ENCODE assay signal across 27 mouse cellular contexts in genomic region chr14:120685263-120685662, GRCm38 (mm10).
DNase-seq lines count a peak whose midpoint lies in the region; ATAC-seq and TF ChIP-seq lines count a peak whose summit lies in the region.
"Had no signal": no experiment of that assay in that cellular context is flagged by ENCODE, and none has a peak within 500 bp of the region (broad histone marks: within the 10 kb centered on the region; RNA-seq: fewer than 3 reads in every experiment).

No protein-coding gene starts in this region.

- no peaks in the 10 kb centered on the region for H3K9me3 ChIP-seq in hindbrain, embryonic 15.5 days
- no peaks in the 10 kb centered on the region for H3K9me3 ChIP-seq in hindbrain, embryonic 12.5 days (replicated peaks)
- no peaks in the 10 kb centered on the region for H3K9me3 ChIP-seq in lung, postnatal 0 days (ENCODE audit: low read length)
- H3K9me3 ChIP-seq: embryonic facial prominence, embryonic 13.5 days; forebrain, embryonic 12.5 days; heart, embryonic 12.5 days; limb, embryonic 13.5 days; liver, embryonic 12.5 days; midbrain, embryonic 12.5 days; neural tube, embryonic 12.5 days had no signal

- ATAC-seq in hindbrain, embryonic 15.5 days (ENCODE audit: low FRiP score, low read depth): 0 out of 2 replicates have a peak, but pooled peaks have one; percentile 30
- no peak for ATAC-seq in hindbrain, embryonic 12.5 days (ENCODE audit: low FRiP score)
- peak; percentile 87 for ATAC-seq in lung, postnatal 0 days
- ATAC-seq: intestine, postnatal 0 days; liver, embryonic 12.5 days; Patski had no signal

- no peak overlapping the region for H3K9ac ChIP-seq in hindbrain, embryonic 15.5 days
- no peak overlapping the region for H3K9ac ChIP-seq in hindbrain, embryonic 12.5 days
- H3K9ac ChIP-seq in lung, postnatal 0 days (replicated peaks; ENCODE audit: low read depth): no peak overlapping the region
- H3K9ac ChIP-seq: embryonic facial prominence, embryonic 13.5 days; forebrain, embryonic 12.5 days; heart, embryonic 12.5 days; limb, embryonic 13.5 days; liver, embryonic 12.5 days; midbrain, embryonic 12.5 days; neural tube, embryonic 12.5 days had no signal

- no peak for TF ChIP-seq POLR2A in cortical plate, adult 2 months (IDR thresholded peaks at IDR 0.05; ENCODE audit: extremely low read depth, insufficient read depth, low read length)

- DNase-seq in lung, postnatal 0 days (ENCODE audit: low spot score): peak; percentile 76
- no peak for DNase-seq in lung, postnatal 25 days (ENCODE audit: low spot score)
- DNase-seq in brain, adult 2 months (ENCODE audit: low read depth, low spot score): peak; percentile 59
- no peak for DNase-seq in urinary bladder, postnatal 14 days (ENCODE audit: low spot score)
- DNase-seq: cerebellum, adult 18-20 months; cerebellum, postnatal 14 days; embryo, embryonic 11 days; gastrocnemius, postnatal 10 days; heart, postnatal 10 days; kidney, postnatal 36 days; layer of hippocampus, postnatal 36 days had no signal

- 82% methylated on average over 4 of the region's 4 CpGs for WGBS in hindbrain, embryonic 15.5 days
- 85% methylated on average over 4 of the region's 4 CpGs for WGBS in hindbrain, embryonic 12.5 days
- WGBS in lung, postnatal 0 days: 53% methylated on average over 4 of the region's 4 CpGs

- TF ChIP-seq CTCF in lung, postnatal 0 days (IDR thresholded peaks at IDR 0.05): no peak
- no peak for TF ChIP-seq CTCF in cortical plate, adult 2 months (IDR thresholded peaks at IDR 0.05; ENCODE audit: extremely low read depth, insufficient read depth, low read length)

- no peaks in the 10 kb centered on the region for H3K36me3 ChIP-seq in hindbrain, embryonic 15.5 days
- no peaks in the 10 kb centered on the region for H3K36me3 ChIP-seq in hindbrain, embryonic 12.5 days
- H3K36me3 ChIP-seq in lung, postnatal 0 days (ENCODE audit: insufficient read depth, low read length): no peaks in the 10 kb centered on the region
- H3K36me3 ChIP-seq: embryonic facial prominence, embryonic 13.5 days; forebrain, embryonic 12.5 days; G1E; heart, embryonic 12.5 days; limb, embryonic 13.5 days; liver, embryonic 12.5 days; midbrain, embryonic 12.5 days; neural tube, embryonic 12.5 days had no signal

- TF ChIP-seq EP300 in lung, postnatal 0 days (IDR thresholded peaks at IDR 0.05): peak; percentile 71

- no peak overlapping the region for H3K27ac ChIP-seq in hindbrain, embryonic 15.5 days (replicated peaks)
- no peak overlapping the region for H3K27ac ChIP-seq in hindbrain, embryonic 12.5 days
- no peak overlapping the region for H3K27ac ChIP-seq in lung, postnatal 0 days (ENCODE audit: low read length)
- peak overlapping the region; percentile 45; the same call in 1 of the 2 replicates for H3K27ac ChIP-seq in cortical plate, adult 2 months (ENCODE audit: insufficient read depth, low read length)
- H3K27ac ChIP-seq: embryonic facial prominence, embryonic 13.5 days; forebrain, embryonic 12.5 days; limb, embryonic 13.5 days; liver, embryonic 12.5 days; midbrain, embryonic 12.5 days; neural tube, embryonic 12.5 days; stomach, postnatal 0 days had no signal

- H3K4me3 ChIP-seq in hindbrain, embryonic 15.5 days: no peak overlapping the region
- H3K4me3 ChIP-seq in hindbrain, embryonic 12.5 days: no peak overlapping the region
- no peak overlapping the region for H3K4me3 ChIP-seq in lung, postnatal 0 days (ENCODE audit: low read depth, low read length)
- no peak overlapping the region for H3K4me3 ChIP-seq in cortical plate, adult 2 months (ENCODE audit: insufficient read depth, low read length)
- H3K4me3 ChIP-seq: embryonic facial prominence, embryonic 13.5 days; erythroblast, embryonic 14.5 days; forebrain, embryonic 12.5 days; heart, embryonic 12.5 days; limb, embryonic 13.5 days; liver, embryonic 12.5 days; midbrain, embryonic 12.5 days; neural tube, embryonic 12.5 days had no signal

- no peak overlapping the region for H3K4me2 ChIP-seq in hindbrain, embryonic 15.5 days
- no peak overlapping the region for H3K4me2 ChIP-seq in hindbrain, embryonic 12.5 days (replicated peaks)
- no peak overlapping the region for H3K4me2 ChIP-seq in lung, postnatal 0 days (replicated peaks; ENCODE audit: low read depth, low read length)
- H3K4me2 ChIP-seq: embryonic facial prominence, embryonic 13.5 days; forebrain, embryonic 12.5 days; heart, embryonic 12.5 days; limb, embryonic 13.5 days; liver, embryonic 12.5 days; midbrain, embryonic 12.5 days; neural tube, embryonic 12.5 days had no signal

- no peaks in the 10 kb centered on the region for H3K4me1 ChIP-seq in hindbrain, embryonic 15.5 days (replicated peaks)
- no peaks in the 10 kb centered on the region for H3K4me1 ChIP-seq in hindbrain, embryonic 12.5 days
- peaks cover 7% of the 10 kb centered on the region for H3K4me1 ChIP-seq in lung, postnatal 0 days (ENCODE audit: insufficient read depth, low read depth, low read length)
- H3K4me1 ChIP-seq in cortical plate, adult 2 months (ENCODE audit: control insufficient read depth, insufficient read depth, low read length): peaks cover 5% of the 10 kb centered on the region; the same call in 1 of the 2 replicates
- H3K4me1 ChIP-seq: embryonic facial prominence, embryonic 13.5 days; forebrain, embryonic 12.5 days; heart, embryonic 12.5 days; liver, embryonic 12.5 days; midbrain, embryonic 12.5 days; neural tube, embryonic 12.5 days had no signal

- H3K27me3 ChIP-seq in hindbrain, embryonic 15.5 days: no peaks in the 10 kb centered on the region
- H3K27me3 ChIP-seq in hindbrain, embryonic 12.5 days: no peaks in the 10 kb centered on the region
- no peaks in the 10 kb centered on the region for H3K27me3 ChIP-seq in lung, postnatal 0 days (replicated peaks; ENCODE audit: insufficient read depth, low read length)
- H3K27me3 ChIP-seq: CH12.LX; embryonic facial prominence, embryonic 13.5 days; forebrain, embryonic 12.5 days; heart, embryonic 12.5 days; limb, embryonic 13.5 days; liver, embryonic 12.5 days; midbrain, embryonic 12.5 days; neural tube, embryonic 12.5 days had no signal

Comparison
In these comparisons a context has a peak if more than half of its experiments do, and no peak if none do; other contexts are left out.
1. DNase-seq: peak in lung, postnatal 0 days (single experiment) and brain, adult 2 months (single experiment); none in lung, postnatal 25 days (single experiment) and urinary bladder, postnatal 14 days (single experiment).